Mouse (Mus musculus) subcutaneous adipose tissue, adult 2 months (tissue): ENCODE data around the gene Fam185a. TPM values are rescaled to one million over a fixed set of nuclear protein-coding genes. Genes with fewer than 3 reads are reported as not detected.

Source experiments
- polyA plus RNA-seq: library from polyadenylated mRNA; depleted of rRNA; stranded (reverse); fragments of >200 nt; gene quantifications from 2 replicates; pipeline ENCODE4 v1.2.3, GENCODE M21; 2012; ENCODE audit warnings: low replicate concordance; rRNA removed

The Fam185a gene
- 0.97 and 6.0 TPM in 2 replicates for polyA plus RNA-seq

GRCm38 (mm10) chr5:21424614-21425602 lies at the start of gene Fam185a, which contains the start of gene Ccdc146:
TSS of gene Fam185a (plus strand) at chr5:21424958.
TSS of gene Ccdc146 (minus strand) at chr5:21424677.

Other genes with a start within 250 kb of the Fam185a start
- gene Gsap, start 238.7 kb upstream of the Fam185a start, polyA plus RNA-seq, result 2.7 and 6.4 TPM in 2 replicates
- 6.3 and 66.7 TPM in 2 replicates for gene Fgl2, start 52.3 kb upstream of the Fam185a start, polyA plus RNA-seq
- 0.73 TPM in 1 of 2 replicates, not detected in the other for gene Ccdc146, start 281 bp upstream of the Fam185a start, polyA plus RNA-seq
- 9.7 and 56.5 TPM in 2 replicates for gene Lrrc17, start 118.6 kb downstream of the Fam185a start, polyA plus RNA-seq
- 0.87 and 1.5 TPM in 2 replicates for gene Fbxl13, start 220.7 kb downstream of the Fam185a start, polyA plus RNA-seq
- 20.3 and 66.6 TPM in 2 replicates for gene Armc10, start 220.9 kb downstream of the Fam185a start, polyA plus RNA-seq